Mouse (Mus musculus): ENCODE data around the gene Agap2.

DNA sequence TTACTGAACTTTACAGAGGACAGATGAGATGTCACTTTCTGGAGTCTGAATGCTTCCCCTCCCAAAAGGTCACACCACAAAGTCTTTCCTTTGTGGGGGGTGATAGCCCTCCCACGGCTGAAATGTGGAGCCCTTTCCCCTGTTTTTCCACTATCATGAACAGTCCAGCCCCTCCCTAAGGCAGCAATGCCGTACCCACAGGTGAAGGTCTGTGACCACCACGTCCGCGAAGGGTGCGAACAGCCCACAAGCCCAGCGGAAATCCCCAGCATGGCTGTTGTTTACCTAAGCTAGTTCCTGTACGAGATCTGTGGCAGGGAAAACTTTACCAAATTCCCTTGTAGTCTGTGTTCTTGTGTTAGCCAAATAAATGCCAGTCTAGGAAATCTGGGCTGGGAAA, 66.4 kb downstream of the Agap2 start:
- TF ChIP-seq CTCF (IDR thresholded peaks at IDR 0.05; ENCODE audit: insufficient read depth, low read length) (no peak), POLR2A (IDR thresholded peaks at IDR 0.05; ENCODE audit: borderline replicate concordance, extremely low read depth, low read depth, low read length) (no peak)

Measured in lung, adult 2 months (tissue).